8 mouse cellular contexts compared by ENCODE assay signal in genomic region chr5:114708491-114708890, GRCm38 (mm10). TPM values are rescaled to one million over a fixed set of nuclear protein-coding genes. Genes with fewer than 3 reads are reported as not detected.
DNase-seq lines count a peak whose midpoint lies in the region; ATAC-seq and TF ChIP-seq lines count a peak whose summit lies in the region.

No protein-coding gene starts in this region.

- TF ChIP-seq CTCF in G1E (IDR thresholded peaks at IDR 0.05; ENCODE audit: low read depth, low read length) = no peak
- TF ChIP-seq CTCF in forebrain, postnatal 0 days (IDR thresholded peaks at IDR 0.05; ENCODE audit: low read depth) = no peak

- H3K27me3 ChIP-seq in heart, embryonic 13.5 days (replicated peaks) = 0 out of 2 replicates have a peak, but pooled peaks cover 4% of the 10 kb centered on the region
- peaks cover 26% of the 10 kb centered on the region for H3K27me3 ChIP-seq in G1E (ENCODE audit: insufficient read depth, low read length)
- no peaks in the 10 kb centered on the region for H3K27me3 ChIP-seq in forebrain, postnatal 0 days (ENCODE audit: insufficient read depth, low read length)
- H3K27me3 ChIP-seq in midbrain, embryonic 11.5 days (ENCODE audit: control insufficient read depth, insufficient read depth, low read length) = no peaks in the 10 kb centered on the region

- peaks cover 42% of the 10 kb centered on the region for H3K36me3 ChIP-seq in heart, embryonic 13.5 days
- peaks cover 48% of the 10 kb centered on the region for H3K36me3 ChIP-seq in G1E (replicated peaks)
- peaks cover 29% of the 10 kb centered on the region for H3K36me3 ChIP-seq in forebrain, postnatal 0 days (ENCODE audit: insufficient read depth)
- peaks cover 10% of the 10 kb centered on the region for H3K36me3 ChIP-seq in midbrain, embryonic 11.5 days (ENCODE audit: control insufficient read depth, insufficient read depth, low read length)

- peak overlapping the region; percentile 88 for H3K4me3 ChIP-seq in heart, embryonic 13.5 days
- peak overlapping the region; percentile 94 for H3K4me3 ChIP-seq in G1E (ENCODE audit: low read depth, low read length)
- H3K4me3 ChIP-seq in forebrain, postnatal 0 days (ENCODE audit: low read depth, low read length) = peak overlapping the region; percentile 73; the same call in 1 of the 2 replicates
- H3K4me3 ChIP-seq in midbrain, embryonic 11.5 days (ENCODE audit: low read depth, low read length) = peak overlapping the region; percentile 68

- DNase-seq in heart, adult 18-20 months = no peak
- DNase-seq in G1E (ENCODE audit: low spot score) = no peak
- no peak for DNase-seq in forebrain, postnatal 0 days
- no peak for DNase-seq in midbrain, embryonic 11.5 days (ENCODE audit: low spot score, missing footprints)
- DNase-seq in ovary, postnatal 14 days (ENCODE audit: low spot score) = no peak
- DNase-seq in embryo, embryonic 10.5 days (ENCODE audit: low spot score) = no peak
- no peak for DNase-seq in left cerebral cortex, postnatal 36 days (ENCODE audit: low spot score in 2 of 2)

- no peak for ATAC-seq in heart, embryonic 13.5 days (ENCODE audit: extremely low read depth, insufficient number of reproducible peaks, low FRiP score, low TSS enrichment)
- ATAC-seq in G1E (ENCODE audit: extremely low read depth, insufficient number of reproducible peaks, low FRiP score, poor library complexity, severe bottlenecking) = no peak
- ATAC-seq in forebrain, postnatal 0 days = no peak
- no peak for ATAC-seq in midbrain, embryonic 11.5 days (ENCODE audit: low FRiP score)

- WGBS in heart, embryonic 13.5 days = 52% methylated on average over 15 of the region's 15 CpGs
- 51% methylated on average over 15 of the region's 15 CpGs for WGBS in forebrain, postnatal 0 days
- WGBS in midbrain, embryonic 11.5 days = 66% methylated on average over 15 of the region's 15 CpGs

- no peak overlapping the region for H3K27ac ChIP-seq in heart, embryonic 13.5 days (replicated peaks)
- no peak overlapping the region for H3K27ac ChIP-seq in forebrain, postnatal 0 days (ENCODE audit: low read depth, low read length)
- H3K27ac ChIP-seq in midbrain, embryonic 11.5 days (ENCODE audit: low read depth, low read length) = no peak overlapping the region

- peak overlapping the region; percentile 75 for H3K4me2 ChIP-seq in heart, embryonic 13.5 days
- peak overlapping the region; percentile 68 for H3K4me2 ChIP-seq in forebrain, postnatal 0 days (ENCODE audit: low read depth)
- peak overlapping the region; percentile 51 for H3K4me2 ChIP-seq in midbrain, embryonic 11.5 days

- H3K4me1 ChIP-seq in heart, embryonic 13.5 days = peaks cover 7% of the 10 kb centered on the region
- H3K4me1 ChIP-seq in G1E (ENCODE audit: insufficient read depth, low read depth, low read length) = peaks cover 19% of the 10 kb centered on the region
- H3K4me1 ChIP-seq in forebrain, postnatal 0 days (ENCODE audit: insufficient read depth) = 0 out of 2 replicates have a peak, but pooled peaks cover 6% of the 10 kb centered on the region
- peaks cover 5% of the 10 kb centered on the region for H3K4me1 ChIP-seq in midbrain, embryonic 11.5 days (ENCODE audit: control insufficient read depth, insufficient read depth, low read length)

- no peaks in the 10 kb centered on the region for H3K9me3 ChIP-seq in heart, embryonic 13.5 days
- no peaks in the 10 kb centered on the region for H3K9me3 ChIP-seq in G1E (replicated peaks)
- no peaks in the 10 kb centered on the region for H3K9me3 ChIP-seq in forebrain, postnatal 0 days (ENCODE audit: low read length)
- no peaks in the 10 kb centered on the region for H3K9me3 ChIP-seq in midbrain, embryonic 11.5 days (ENCODE audit: control insufficient read depth, low read length)

- peak overlapping the region; percentile 91 for H3K9ac ChIP-seq in heart, embryonic 13.5 days
- peak overlapping the region; percentile 54 for H3K9ac ChIP-seq in forebrain, postnatal 0 days
- peak overlapping the region; percentile 70 for H3K9ac ChIP-seq in midbrain, embryonic 11.5 days (ENCODE audit: low read length)

- intact Hi-C loops in left cerebral cortex, postnatal 36 days (cut with DNase I) = loop anchor here (5.0 kb wide), 1 partner anchor 64 kb away; the partner anchor contains the start of gene Ankrd13a

RNA-seq across cellular contexts. Expression of gene Tchp, which starts 0.9 kb away (rescaled TPM):
- polyA plus RNA-seq in heart, embryonic 13.5 days (2015; fragmentation: Nextera tagmentation; extraction: Ambion mirVana) = 8.0 and 8.1 TPM in 2 replicates
- total RNA-seq in heart, adult 18-20 months (2021) = 1 to 10 TPM; 4.1 to 4.6 TPM
- total RNA-seq in G1E (2014; fragmentation: Nextera tagmentation) (5.3 and 11.4 TPM in 2 replicates), G1E (2017) (11.6 and 11.9 TPM in 2 replicates)
- polyA plus RNA-seq in G1E (2012) = 20.1 and 23.0 TPM in 2 replicates
- total RNA-seq in forebrain, postnatal 0 days (2014; rRNA removed) = 14.1 and 14.4 TPM in 2 replicates
- polyA plus RNA-seq in forebrain, postnatal 0 days (2015; fragmentation: Nextera tagmentation; extraction: Ambion mirVana) = 7.4 and 11.8 TPM in 2 replicates
- polyA plus RNA-seq in midbrain, embryonic 11.5 days (2014; fragmentation: Nextera tagmentation; extraction: Ambion mirVana) = 13.7 and 17.4 TPM in 2 replicates
- total RNA-seq in left cerebral cortex, postnatal 36 days (2021) = 10 to 100 TPM in 1 of 2 experiments, 1 to 10 TPM in 1; 8.6 to 15.5 TPM

RNA-seq across cellular contexts. Expression of gene Gltp, which starts 17.7 kb away (rescaled TPM):
- 50.5 and 50.8 TPM in 2 replicates for polyA plus RNA-seq in heart, embryonic 13.5 days (2015; fragmentation: Nextera tagmentation; extraction: Ambion mirVana)
- 10 to 100 TPM; 16.9 to 20.0 TPM for total RNA-seq in heart, adult 18-20 months (2021)
- total RNA-seq in G1E (2014; fragmentation: Nextera tagmentation) (84.4 and 85.0 TPM in 2 replicates), G1E (2017) (34.6 and 34.7 TPM in 2 replicates)
- 40.1 and 48.0 TPM in 2 replicates for polyA plus RNA-seq in G1E (2012)
- total RNA-seq in forebrain, postnatal 0 days (2014; rRNA removed) = 14.1 and 19.8 TPM in 2 replicates
- polyA plus RNA-seq in forebrain, postnatal 0 days (2015; fragmentation: Nextera tagmentation; extraction: Ambion mirVana) = 26.4 and 32.1 TPM in 2 replicates
- polyA plus RNA-seq in midbrain, embryonic 11.5 days (2014; fragmentation: Nextera tagmentation; extraction: Ambion mirVana) = 63.8 and 67.1 TPM in 2 replicates
- 10 to 100 TPM; 24.3 to 32.4 TPM for total RNA-seq in left cerebral cortex, postnatal 36 days (2021)

RNA-seq across cellular contexts. Expression of gene Trpv4, which starts 50.3 kb away (rescaled TPM):
- 0.71 and 0.83 TPM in 2 replicates for polyA plus RNA-seq in heart, embryonic 13.5 days (2015; fragmentation: Nextera tagmentation; extraction: Ambion mirVana)
- total RNA-seq in heart, adult 18-20 months (2021) = 1 to 10 TPM; 5.0 to 6.4 TPM
- total RNA-seq in G1E (2014; fragmentation: Nextera tagmentation) (not detected in 2 replicates), G1E (2017) (not detected in 2 replicates)
- polyA plus RNA-seq in G1E (2012) = 0.10 and 0.11 TPM in 2 replicates
- 0.81 and 1.5 TPM in 2 replicates for total RNA-seq in forebrain, postnatal 0 days (2014; rRNA removed)
- 1.3 and 2.4 TPM in 2 replicates for polyA plus RNA-seq in forebrain, postnatal 0 days (2015; fragmentation: Nextera tagmentation; extraction: Ambion mirVana)
- 0.26 TPM in 1 of 2 replicates, not detected in the other for polyA plus RNA-seq in midbrain, embryonic 11.5 days (2014; fragmentation: Nextera tagmentation; extraction: Ambion mirVana)
- total RNA-seq in left cerebral cortex, postnatal 36 days (2021) = 1 to 10 TPM; 1.5 to 2.6 TPM
